Mouse (Mus musculus) forebrain, embryonic 15.5 days (tissue): ENCODE measurements around the gene Rnf220. TPM values are rescaled to one million over a fixed set of nuclear protein-coding genes. Genes with fewer than 3 reads are reported as not detected.

ENCODE experiments used
- ATAC-seq: fragments of 200-750 bp; cut with Nextera tagmentation; replicated peaks from 2 replicates; pipeline ENCODE4 v1.8.0; 2017; ENCODE audit warnings: mild to moderate bottlenecking, moderate TSS enrichment, moderate library complexity
- H3K27ac ChIP-seq: fragments of 300-500 bp; sonication (generic); replicated peaks from 2 replicates; pipeline ENCODE4 v1.5.1; 2015; ENCODE audit warnings: mild to moderate bottlenecking, inconsistent platforms
- H3K27me3 ChIP-seq: fragments of 300-500 bp; sonication (generic); 2 replicates; pipeline ENCODE4 v1.6.1; 2015; ENCODE audit warnings: inconsistent platforms
- H3K36me3 ChIP-seq: fragments of 300-500 bp; sonication (generic); 2 replicates; pipeline ENCODE4 v1.6.1; 2015; ENCODE audit warnings: mild to moderate bottlenecking, inconsistent platforms
- H3K4me1 ChIP-seq: fragments of 300-500 bp; sonication (generic); 2 replicates; pipeline ENCODE4 v1.6.1; 2015; ENCODE audit warnings: inconsistent platforms
- H3K4me2 ChIP-seq: fragments of 300-500 bp; sonication (generic); replicated peaks from 2 replicates; pipeline ENCODE4 v1.6.1; 2015; ENCODE audit warnings: mild to moderate bottlenecking, inconsistent platforms
- H3K4me3 ChIP-seq: fragments of 300-500 bp; sonication (generic); 2 replicates; pipeline ENCODE4 v1.5.1; 2015; ENCODE audit warnings: mild to moderate bottlenecking, inconsistent platforms
- H3K9ac ChIP-seq: fragments of 300-500 bp; sonication (generic); replicated peaks from 2 replicates; pipeline ENCODE4 v1.6.1; 2015; ENCODE audit warnings: mild to moderate bottlenecking, inconsistent platforms
- H3K9me3 ChIP-seq: fragments of 300-500 bp; sonication (generic); 2 replicates; pipeline ENCODE4 v1.6.1; 2016; ENCODE audit warnings: inconsistent platforms
- WGBS: fragments of 180-500 bp; shearing (Covaris S2); methylation state at CpG from one replicate; pipeline ENCODE4 v1.1.7; 2015; ENCODE audit warnings: mixed read lengths; 5-methylcytosine and 5-hydroxymethylcytosine counted together
- polyA plus RNA-seq: library from polyadenylated mRNA; unstranded; fragments of >200 nt; fragmentation: Nextera tagmentation; extraction: Ambion mirVana; gene quantifications from 2 replicates; pipeline ENCODE4 v1.2.1, GENCODE M21; 2015

Rnf220 gene
- polyA plus RNA-seq, 1 experiment from 2014 or later = 128 TPM

DNA sequence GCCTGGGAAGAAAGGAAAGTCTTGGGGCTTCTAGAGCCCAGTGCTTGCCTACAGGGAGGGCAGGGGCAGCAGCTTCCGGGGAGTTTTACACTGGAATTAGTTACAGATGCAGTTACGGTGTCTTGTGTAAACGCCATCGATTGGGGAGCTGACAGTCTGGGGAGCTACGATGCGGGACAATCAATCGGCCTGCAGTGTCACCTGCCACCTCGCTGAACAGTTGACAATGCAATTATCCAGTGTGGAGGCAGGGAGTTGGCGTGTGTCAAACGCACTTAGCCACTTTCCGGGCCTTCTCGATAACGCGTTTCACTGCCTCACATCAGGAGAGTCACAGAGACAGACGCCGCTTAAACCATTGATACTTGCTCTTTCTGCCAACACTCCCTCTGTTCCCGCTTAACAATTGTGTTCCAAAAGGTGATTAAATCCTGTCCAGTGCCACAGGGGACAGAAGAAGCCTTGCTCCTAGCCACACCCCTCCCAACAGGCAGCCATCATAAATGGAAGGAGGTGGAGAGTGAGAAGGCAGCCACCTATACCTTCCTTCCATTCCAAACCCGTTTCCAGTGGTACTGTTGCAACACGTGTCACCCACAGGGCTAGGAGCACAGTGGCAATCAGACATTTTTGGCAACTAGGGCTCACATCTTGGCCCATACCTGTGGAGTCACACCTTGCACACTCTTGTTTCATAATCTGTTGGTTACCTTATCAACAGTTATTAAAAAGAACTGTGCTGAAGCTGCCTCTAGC, 215.6 kb downstream of the Rnf220 start:
- H3K4me2 ChIP-seq = no peak overlapping the region
- ATAC-seq = no peak
- peaks cover 40% of the 10 kb centered on the region for H3K4me1 ChIP-seq
- H3K36me3 ChIP-seq = peaks cover 61% of the 10 kb centered on the region
- no peak overlapping the region for H3K9ac ChIP-seq
- no peak overlapping the region for H3K4me3 ChIP-seq
- H3K27me3 ChIP-seq = no peaks in the 10 kb centered on the region
- WGBS = 70% methylated on average over 19 of the region's 19 CpGs
- peak overlapping the region; percentile 62 for H3K27ac ChIP-seq
- H3K9me3 ChIP-seq = no peaks in the 10 kb centered on the region

DNA sequence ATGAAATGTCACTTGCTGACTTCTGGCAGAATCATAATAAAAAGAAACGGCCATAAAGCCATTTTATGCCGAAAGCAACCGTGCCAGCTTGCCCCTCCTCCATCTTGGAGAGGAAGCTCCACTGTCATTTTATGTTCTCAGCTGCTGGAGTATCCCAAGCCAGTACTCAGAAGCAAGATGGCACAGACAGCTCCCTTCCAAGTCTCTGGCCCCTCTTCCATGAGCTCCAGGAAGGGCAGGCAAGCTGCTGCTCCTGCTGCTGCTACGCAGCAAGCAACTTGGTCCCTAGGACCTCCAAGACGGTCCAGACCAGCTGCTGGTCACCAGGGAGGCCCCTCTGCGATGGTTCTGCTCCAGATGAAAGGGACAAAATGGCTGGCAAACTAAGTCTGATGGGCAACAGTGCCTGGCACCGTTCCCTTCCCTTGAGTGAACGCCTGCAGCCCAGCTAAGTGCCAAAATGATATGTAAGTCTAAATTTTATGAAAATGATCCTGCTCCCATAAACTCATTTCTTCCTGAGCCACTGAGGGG, 216.4 kb downstream of the Rnf220 start:
- no peak for ATAC-seq
- peaks cover 64% of the 10 kb centered on the region for H3K36me3 ChIP-seq

DNA sequence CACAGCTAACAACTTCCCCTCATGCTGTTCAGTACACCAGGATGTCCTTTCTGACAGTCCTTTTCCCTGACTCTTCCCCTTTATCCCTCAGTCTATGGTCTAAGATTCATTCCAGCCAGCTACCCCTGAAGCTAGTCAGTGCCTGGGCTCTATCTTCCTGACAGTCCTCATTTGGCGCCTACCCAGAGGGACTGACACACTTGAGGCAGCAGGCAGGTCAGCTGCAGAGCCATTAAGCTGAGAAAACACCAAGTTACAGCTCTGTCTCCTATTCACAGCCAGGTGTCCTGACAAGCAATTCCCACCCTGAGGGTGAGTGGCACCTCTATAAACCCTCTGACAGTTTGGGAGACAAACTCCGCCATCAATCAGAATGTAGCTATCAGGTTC, 217.6 kb downstream of the Rnf220 start:
- H3K4me3 ChIP-seq = no peak overlapping the region
- H3K9me3 ChIP-seq = no peaks in the 10 kb centered on the region
- H3K27ac ChIP-seq = no peak overlapping the region
- no peak for ATAC-seq
- 88% methylated on average over 2 of the region's 2 CpGs for WGBS
- H3K27me3 ChIP-seq = no peaks in the 10 kb centered on the region
- H3K9ac ChIP-seq = no peak overlapping the region
- H3K4me2 ChIP-seq = no peak overlapping the region
- H3K36me3 ChIP-seq = peaks cover 64% of the 10 kb centered on the region
- H3K4me1 ChIP-seq = peaks cover 30% of the 10 kb centered on the region

More for the DNA sequence above, 216.4 kb downstream of the Rnf220 start:
- no peaks in the 10 kb centered on the region for H3K27me3 ChIP-seq
- 79% methylated on average over 8 of the region's 8 CpGs for WGBS
- no peak overlapping the region for H3K9ac ChIP-seq
- no peaks in the 10 kb centered on the region for H3K9me3 ChIP-seq
- H3K4me3 ChIP-seq = no peak overlapping the region
- peak overlapping the region; percentile 62 for H3K27ac ChIP-seq
- peaks cover 40% of the 10 kb centered on the region for H3K4me1 ChIP-seq
- no peak overlapping the region for H3K4me2 ChIP-seq

DNA sequence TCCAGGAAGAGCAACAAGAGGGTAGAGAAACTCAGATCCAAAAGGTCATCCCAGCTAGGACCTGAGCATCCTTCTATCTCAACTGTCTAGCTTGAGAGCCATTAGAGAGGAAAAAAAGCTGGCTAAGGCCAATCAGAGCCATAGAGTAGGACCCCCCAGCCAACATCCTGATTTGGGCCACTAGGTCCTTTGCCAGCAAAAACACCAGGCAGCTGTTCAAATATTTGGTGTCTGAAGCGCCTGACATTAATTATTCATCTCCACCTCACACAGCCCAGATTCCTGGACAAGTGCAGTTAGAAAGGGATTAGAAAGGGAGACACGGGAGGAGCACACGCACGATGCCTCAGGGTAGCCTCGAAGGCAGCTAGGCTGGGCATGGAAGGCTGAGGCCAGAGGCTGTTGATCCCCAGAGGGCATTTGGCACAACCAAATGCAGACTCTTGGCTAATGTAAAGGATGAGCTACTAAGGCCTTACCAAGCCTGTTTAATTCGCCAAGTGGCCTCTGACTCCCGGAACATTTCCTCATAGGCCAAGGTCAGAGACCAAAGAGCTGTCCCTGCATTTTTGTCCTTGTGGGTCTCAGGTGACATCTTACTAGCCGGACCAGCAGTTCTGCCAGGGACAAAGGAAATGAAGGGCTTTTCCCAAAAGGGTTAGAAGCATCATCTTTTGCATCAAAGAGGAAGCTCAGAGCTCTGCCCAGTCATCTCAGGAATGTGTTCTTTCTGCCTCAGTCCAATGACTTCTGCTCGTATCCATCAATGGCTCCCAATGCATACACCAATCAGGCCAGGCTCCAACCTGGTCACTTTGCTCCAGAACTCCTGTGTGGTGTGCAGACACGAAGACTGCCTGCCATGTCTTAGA, 218.2 kb downstream of the Rnf220 start:
- 76% methylated on average over 10 of the region's 10 CpGs for WGBS
- H3K9ac ChIP-seq = no peak overlapping the region
- H3K27ac ChIP-seq = no peak overlapping the region
- H3K36me3 ChIP-seq = peaks cover 65% of the 10 kb centered on the region
- H3K4me1 ChIP-seq = peaks cover 24% of the 10 kb centered on the region
- H3K4me3 ChIP-seq = no peak overlapping the region
- no peaks in the 10 kb centered on the region for H3K9me3 ChIP-seq
- H3K4me2 ChIP-seq = no peak overlapping the region
- no peak for ATAC-seq
- no peaks in the 10 kb centered on the region for H3K27me3 ChIP-seq

DNA sequence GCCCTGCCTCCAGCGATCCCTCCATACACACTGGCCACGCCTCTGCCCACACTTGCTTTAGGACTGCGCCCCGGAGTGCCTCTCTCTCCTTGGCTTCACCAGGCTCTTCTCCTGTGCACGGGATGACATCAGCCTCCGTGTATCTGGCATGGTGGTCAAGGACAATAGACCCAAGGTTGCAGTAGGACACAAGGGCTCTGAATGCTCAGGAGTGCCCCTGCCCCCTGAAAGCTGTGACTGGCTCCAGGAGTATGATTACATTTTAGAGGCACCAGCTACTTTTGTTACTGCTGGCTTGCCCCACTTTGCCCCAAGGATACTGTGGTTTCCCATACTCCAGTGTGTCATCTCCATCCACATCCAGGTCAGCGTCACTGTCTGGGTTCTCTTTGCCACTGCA, 219.2 kb downstream of the Rnf220 start:
- peaks cover 73% of the 10 kb centered on the region for H3K36me3 ChIP-seq
- no peak overlapping the region for H3K4me2 ChIP-seq
- WGBS = 92% methylated on average over 7 of the region's 7 CpGs
- H3K9ac ChIP-seq = no peak overlapping the region
- H3K4me1 ChIP-seq = peaks cover 19% of the 10 kb centered on the region
- H3K27me3 ChIP-seq = no peaks in the 10 kb centered on the region
- no peak overlapping the region for H3K4me3 ChIP-seq
- H3K27ac ChIP-seq = no peak overlapping the region
- H3K9me3 ChIP-seq = no peaks in the 10 kb centered on the region
- ATAC-seq = no peak

DNA sequence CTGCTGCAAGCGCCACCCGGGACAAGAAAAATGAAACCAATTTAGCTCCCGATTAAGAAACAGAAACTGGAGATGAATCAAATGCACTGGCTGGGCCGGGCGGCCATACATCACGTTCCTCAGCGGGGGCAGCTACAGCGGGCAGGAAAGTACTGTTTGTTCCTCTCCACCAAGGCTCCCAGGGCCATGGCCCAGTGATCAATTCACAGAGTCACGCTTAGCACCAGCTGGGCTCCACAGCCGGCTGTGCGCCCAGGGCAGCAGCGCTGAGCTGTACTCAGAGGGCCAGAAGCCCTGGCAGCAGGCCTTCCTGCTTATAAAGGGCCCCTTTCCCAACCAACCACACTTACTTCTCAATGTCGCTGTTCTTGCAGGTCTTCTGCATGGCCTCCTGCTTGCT, 219.8 kb downstream of the Rnf220 start:
- WGBS = 93% methylated on average over 13 of the region's 13 CpGs
- Histone ChIP-seq H3K4me1 (peaks cover 23% of the 10 kb centered on the region), H3K27ac (no peak overlapping the region), H3K9ac (no peak overlapping the region), H3K4me2 (no peak overlapping the region), H3K27me3 (no peaks in the 10 kb centered on the region), H3K9me3 (no peaks in the 10 kb centered on the region), H3K36me3 (peaks cover 80% of the 10 kb centered on the region), H3K4me3 (no peak overlapping the region)
- ATAC-seq = no peak

DNA sequence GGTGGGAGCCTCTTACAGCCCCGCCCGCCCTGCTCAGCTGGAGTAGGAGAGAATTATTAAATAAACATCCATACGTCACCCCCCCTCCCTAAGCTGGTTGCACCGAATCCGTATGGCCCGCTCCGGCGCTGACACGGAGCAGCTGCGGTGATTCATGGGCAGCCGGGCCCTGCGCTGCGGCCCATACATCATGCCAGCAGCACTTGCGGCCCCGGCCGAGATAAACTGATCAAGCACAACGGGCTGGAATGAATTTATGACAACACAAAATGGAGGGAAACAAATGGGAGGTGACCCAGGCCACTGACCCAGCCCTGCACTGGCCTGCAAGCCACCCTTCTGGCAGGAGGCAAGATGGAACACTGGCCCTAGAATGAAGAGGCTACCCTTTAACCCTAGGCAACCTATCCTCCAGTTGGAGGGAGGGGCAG, 220.6 kb downstream of the Rnf220 start:
- H3K36me3 ChIP-seq = peaks cover 80% of the 10 kb centered on the region
- H3K9me3 ChIP-seq = no peaks in the 10 kb centered on the region
- no peak overlapping the region for H3K4me2 ChIP-seq
- no peak for ATAC-seq
- no peaks in the 10 kb centered on the region for H3K27me3 ChIP-seq
- peaks cover 20% of the 10 kb centered on the region for H3K4me1 ChIP-seq
- H3K27ac ChIP-seq = no peak overlapping the region
- 96% methylated on average over 17 of the region's 17 CpGs for WGBS
- no peak overlapping the region for H3K4me3 ChIP-seq
- no peak overlapping the region for H3K9ac ChIP-seq

DNA sequence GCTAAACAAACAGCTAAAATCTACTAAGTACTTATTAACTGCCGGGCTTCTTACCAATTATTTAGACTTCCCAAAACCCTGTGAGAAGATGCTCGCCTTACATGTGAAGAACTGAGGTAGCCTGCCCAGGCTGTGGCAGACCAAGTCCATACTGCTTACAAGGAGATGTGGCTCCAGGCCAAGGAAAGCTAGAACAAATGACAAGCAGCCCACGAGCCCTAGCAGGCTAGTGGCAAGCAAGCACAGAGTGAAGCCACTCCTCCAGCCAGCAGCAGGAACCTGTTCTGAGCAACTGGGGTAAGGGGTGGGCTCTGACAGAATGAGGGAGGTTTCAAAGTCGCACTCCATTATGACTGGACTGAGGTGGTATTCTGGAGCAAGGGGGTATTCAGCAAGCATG, 222.1 kb downstream of the Rnf220 start:
- no peak overlapping the region for H3K27ac ChIP-seq
- H3K4me1 ChIP-seq = 0 out of 2 replicates have a peak, but pooled peaks cover 8% of the 10 kb centered on the region
- no peak overlapping the region for H3K4me2 ChIP-seq
- no peaks in the 10 kb centered on the region for H3K27me3 ChIP-seq
- H3K9me3 ChIP-seq = no peaks in the 10 kb centered on the region
- 93% methylated on average over 4 of the region's 4 CpGs for WGBS
- H3K36me3 ChIP-seq = peaks cover 78% of the 10 kb centered on the region
- ATAC-seq = no peak
- no peak overlapping the region for H3K9ac ChIP-seq
- no peak overlapping the region for H3K4me3 ChIP-seq

DNA sequence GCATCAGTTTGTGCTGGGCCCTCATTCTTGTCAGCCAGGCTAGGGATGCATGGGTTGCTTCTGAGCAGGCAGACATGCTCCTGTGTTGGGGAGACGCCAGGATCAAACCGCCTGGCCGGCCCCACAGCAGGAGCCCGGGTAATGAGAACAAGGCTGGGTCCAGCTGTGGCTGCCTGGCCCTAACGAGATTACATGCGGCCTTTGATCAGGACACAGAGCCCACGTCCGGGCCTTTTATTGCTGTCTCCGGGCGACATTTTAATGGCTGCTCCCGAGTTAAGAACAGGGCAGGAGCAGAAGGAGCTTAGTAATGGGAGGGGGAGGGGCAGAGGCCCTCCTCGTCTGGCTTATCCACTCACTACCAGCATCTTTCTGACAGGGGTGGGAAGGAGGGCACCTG, 224.4 kb downstream of the Rnf220 start:
- ATAC-seq = no peak
- Histone ChIP-seq H3K36me3 (peaks cover 61% of the 10 kb centered on the region), H3K4me1 (0 out of 2 replicates have a peak, but pooled peaks cover 5% of the 10 kb centered on the region), H3K9me3 (no peaks in the 10 kb centered on the region), H3K9ac (no peak overlapping the region), H3K27me3 (no peaks in the 10 kb centered on the region), H3K27ac (peak overlapping the region; percentile 23; the same call in 1 of the 2 replicates), H3K4me2 (no peak overlapping the region), H3K4me3 (no peak overlapping the region)
- WGBS = 3% methylated on average over 12 of the region's 12 CpGs

DNA sequence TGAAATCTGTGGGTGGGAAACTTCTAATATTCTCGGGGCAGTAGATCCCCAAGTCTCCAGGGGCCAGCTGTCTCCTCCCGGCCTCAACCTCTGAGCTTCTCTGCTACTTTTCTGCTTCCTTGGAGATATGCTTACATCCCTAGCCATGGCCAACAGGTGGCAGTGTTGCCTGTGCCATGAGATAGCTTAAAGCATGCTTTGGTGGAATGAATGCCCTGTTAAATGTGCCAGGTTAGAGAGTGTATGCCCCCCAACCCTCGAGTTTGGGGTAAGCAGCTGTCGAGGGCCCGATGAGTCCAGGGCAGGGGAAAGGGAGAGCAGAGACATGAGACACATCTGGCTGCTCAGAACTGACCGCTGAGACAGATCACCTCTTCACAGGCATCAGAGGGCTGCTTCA, 226.6 kb downstream of the Rnf220 start:
- peak; percentile 52 for ATAC-seq
- Histone ChIP-seq H3K27ac (no peak overlapping the region), H3K36me3 (peaks cover 41% of the 10 kb centered on the region), H3K9me3 (no peaks in the 10 kb centered on the region), H3K4me3 (no peak overlapping the region), H3K4me1 (0 out of 2 replicates have a peak, but pooled peaks cover 5% of the 10 kb centered on the region), H3K9ac (no peak overlapping the region), H3K4me2 (no peak overlapping the region), H3K27me3 (no peaks in the 10 kb centered on the region)
- 8% methylated on average over 6 of the region's 6 CpGs for WGBS

DNA sequence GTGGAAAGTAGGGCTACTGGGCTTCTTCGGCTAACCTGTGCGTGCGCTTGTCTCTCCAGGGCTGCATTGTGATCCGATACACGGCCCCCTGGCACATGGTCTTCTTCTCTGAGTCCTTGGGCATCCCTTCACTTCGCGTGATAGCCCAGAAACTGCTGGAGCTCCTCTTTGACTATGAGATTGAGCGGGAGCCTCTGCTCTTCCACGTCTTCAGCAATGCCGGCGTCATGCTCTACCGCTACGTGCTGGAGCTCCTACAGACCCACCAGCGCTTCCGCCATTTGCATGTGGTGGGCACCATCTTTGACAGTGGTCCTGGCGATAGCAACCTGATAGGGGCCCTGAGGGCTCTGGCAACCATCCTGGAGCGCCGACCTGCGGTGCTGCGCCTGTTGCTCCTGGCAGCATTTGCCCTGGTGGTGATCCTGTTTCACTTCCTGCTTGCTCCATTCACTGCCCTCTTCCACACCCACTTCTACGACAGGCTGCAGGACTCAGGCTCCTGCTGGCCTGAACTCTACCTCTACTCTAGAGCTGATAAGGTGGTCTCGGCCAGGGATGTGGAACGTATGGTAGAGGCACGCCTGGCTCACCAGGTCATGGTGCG, 228.9 kb downstream of the Rnf220 start:
- Histone ChIP-seq H3K4me2 (no peak overlapping the region), H3K9ac (no peak overlapping the region), H3K36me3 (peaks cover 19% of the 10 kb centered on the region), H3K27me3 (no peaks in the 10 kb centered on the region), H3K27ac (no peak overlapping the region), H3K4me3 (no peak overlapping the region), H3K4me1 (0 out of 2 replicates have a peak, but pooled peaks cover 5% of the 10 kb centered on the region), H3K9me3 (no peaks in the 10 kb centered on the region)
- WGBS = 89% methylated on average over 25 of the region's 25 CpGs
- no peak for ATAC-seq

DNA sequence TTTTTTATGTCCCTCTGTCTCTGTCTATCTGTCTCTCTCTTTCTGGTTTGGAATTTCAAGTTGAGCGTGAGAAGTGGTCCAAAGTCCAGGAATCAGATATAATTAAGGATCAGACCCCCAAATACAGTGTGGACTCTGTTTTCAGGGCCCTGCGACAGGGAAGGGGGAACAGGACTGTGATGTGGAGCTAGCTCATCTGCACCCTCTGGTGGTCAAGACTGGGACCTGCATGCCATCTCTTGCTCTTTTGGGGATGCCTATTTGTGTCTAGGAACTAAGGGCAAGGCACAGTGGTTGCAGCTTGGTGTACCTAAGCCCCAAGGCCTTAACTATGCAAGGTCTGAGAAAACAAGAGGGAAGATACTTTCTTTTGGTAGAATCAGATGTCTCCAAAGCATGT, 229.6 kb downstream of the Rnf220 start:
- peak; percentile 33; the same call in 1 of the 2 replicates for ATAC-seq
- WGBS = 9% methylated on average over 2 of the region's 2 CpGs
- H3K27me3 ChIP-seq = no peaks in the 10 kb centered on the region

More for the DNA sequence above, 229.6 kb downstream of the Rnf220 start:
- H3K4me3 ChIP-seq = no peak overlapping the region
- no peak overlapping the region for H3K27ac ChIP-seq
- no peak overlapping the region for H3K9ac ChIP-seq
- H3K36me3 ChIP-seq = peaks cover 13% of the 10 kb centered on the region
- no peak overlapping the region for H3K4me2 ChIP-seq
- H3K4me1 ChIP-seq = no peaks in the 10 kb centered on the region
- no peaks in the 10 kb centered on the region for H3K9me3 ChIP-seq
